Mouse (Mus musculus): ENCODE measurements around the gene Mgarp. TPM values are rescaled to one million over a fixed set of nuclear protein-coding genes. Genes with fewer than 3 reads are reported as not detected.

Gene Mgarp
- polyA plus RNA-seq, 1 experiment from 2014 or later: 6.7 TPM

DNA sequence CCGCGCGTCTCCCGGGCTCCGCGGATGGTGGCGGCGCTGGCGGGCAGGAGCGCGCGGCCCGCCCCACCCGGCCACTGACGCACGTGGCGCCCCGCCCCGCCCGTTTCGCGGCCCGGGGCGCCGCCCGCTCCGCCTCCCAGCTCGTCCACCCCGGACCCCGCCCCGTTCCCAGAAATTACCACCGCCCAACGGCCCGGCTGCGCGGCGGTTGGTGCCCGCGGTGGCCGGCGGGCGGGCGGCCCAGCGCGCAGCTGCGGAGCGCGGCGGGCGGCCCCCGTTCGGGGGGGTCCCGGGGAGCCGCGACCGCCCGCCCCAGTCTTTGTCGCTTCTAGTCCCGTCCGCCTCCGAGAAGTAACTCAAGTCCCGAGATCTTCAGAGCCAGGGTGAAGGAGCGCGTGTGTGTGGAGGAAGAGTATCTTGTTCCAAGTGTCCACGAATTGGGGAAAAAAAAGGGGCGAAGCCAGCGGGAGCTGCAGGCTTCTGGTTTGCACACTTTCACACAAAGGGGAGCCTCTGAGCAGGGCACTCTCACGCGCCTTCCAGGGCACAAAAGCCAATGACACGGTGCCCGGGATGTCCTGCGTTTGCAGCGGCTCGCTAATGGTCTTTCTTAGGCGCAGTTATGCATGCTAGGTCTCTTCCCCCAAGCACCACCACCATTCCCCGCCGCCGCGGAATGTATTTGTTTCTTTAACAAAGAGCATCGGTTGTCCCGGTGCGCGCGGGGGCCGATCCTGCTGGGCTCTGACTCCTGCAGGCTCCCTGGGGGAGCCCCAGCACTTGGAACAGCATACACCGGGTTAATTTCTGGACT, 55.1 kb downstream of the Mgarp start:
- Histone ChIP-seq H3K9ac (ENCODE audit: low read length) (peak overlapping the region; percentile 98), H3K27ac (ENCODE audit: low read depth, low read length) (peak overlapping the region; percentile 100), H3K4me2 (ENCODE audit: low read depth) (peak overlapping the region; percentile 86), H3K4me1 (ENCODE audit: control insufficient read depth, insufficient read depth, low read length) (0 out of 2 replicates have a peak, but pooled peaks cover 4% of the 10 kb centered on the region), H3K9me3 (ENCODE audit: control insufficient read depth, low read length) (no peaks in the 10 kb centered on the region), H3K27me3 (ENCODE audit: control insufficient read depth, insufficient read depth, low read length) (no peaks in the 10 kb centered on the region), H3K36me3 (ENCODE audit: control insufficient read depth, insufficient read depth, low read length) (no peaks in the 10 kb centered on the region), H3K4me3 (ENCODE audit: low read depth, low read length) (peak overlapping the region; percentile 82)
- DNase-seq (ENCODE audit: low spot score) (peak; percentile 91), ATAC-seq (ENCODE audit: insufficient read depth, low FRiP score, low TSS enrichment) (peak; percentile 77)
- WGBS: 0% methylated on average over 50 of the region's 86 CpGs

DNA sequence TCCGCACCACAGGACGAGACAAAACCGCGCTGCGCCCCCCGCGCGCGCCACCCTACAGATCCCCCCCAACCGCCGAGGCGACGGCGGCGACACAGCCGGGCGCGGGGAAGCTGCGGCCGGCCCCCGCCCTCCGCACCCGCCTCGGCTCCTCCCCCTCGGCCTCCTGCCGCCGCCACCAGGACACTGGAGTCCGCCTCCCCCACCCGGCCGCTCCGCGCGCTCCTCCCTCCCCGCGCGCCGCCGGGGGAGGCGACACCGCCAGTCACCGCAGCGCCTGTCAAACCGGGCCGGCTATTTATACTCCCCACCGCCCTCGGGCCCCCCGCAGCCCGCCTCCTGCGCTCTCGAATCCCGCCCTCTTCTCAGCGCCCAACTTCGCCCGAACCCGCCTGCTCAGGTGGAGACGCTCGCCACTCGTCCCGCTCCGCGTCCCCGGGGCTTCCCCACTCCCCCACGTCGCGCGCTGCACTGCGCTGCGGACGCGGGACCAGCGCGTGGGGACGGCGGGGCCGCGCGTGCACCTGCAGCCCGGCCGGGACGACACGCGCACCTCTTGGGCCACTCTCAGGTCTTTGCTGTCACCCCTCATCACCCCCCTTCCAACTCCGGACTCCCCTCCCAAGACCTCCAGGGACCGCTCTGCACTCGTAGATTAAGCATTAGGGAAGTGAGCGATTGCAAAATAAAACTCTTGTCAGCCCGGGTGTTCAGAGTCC, 55.8 kb downstream of the Mgarp start, which contains the start of gene Elf2:
Gene Elf2, minus strand, starts transcription at position 112 of the 716 bp plus-strand sequence.
- peak within 1 kb of the TSS; percentile 82 for H3K4me3 ChIP-seq (ENCODE audit: low read depth, low read length)
- peak within 1 kb of the TSS; percentile 100 for H3K27ac ChIP-seq (ENCODE audit: low read depth, low read length)
- DNase-seq (ENCODE audit: low spot score): peak; percentile 91
- no peaks in the 10 kb centered on the region for H3K9me3 ChIP-seq (ENCODE audit: control insufficient read depth, low read length)
- H3K4me1 ChIP-seq (ENCODE audit: control insufficient read depth, insufficient read depth, low read length): 0 out of 2 replicates have a peak, but pooled peaks cover 4% of the 10 kb centered on the region
- peak within 1 kb of the TSS; percentile 98 for H3K9ac ChIP-seq (ENCODE audit: low read length)
- no peaks in the 10 kb centered on the region for H3K27me3 ChIP-seq (ENCODE audit: control insufficient read depth, insufficient read depth, low read length)
- H3K4me2 ChIP-seq (ENCODE audit: low read depth): peak within 1 kb of the TSS; percentile 86
- WGBS: under 1% methylated on average over 65 of the region's 87 CpGs
- no peaks in the 10 kb centered on the region for H3K36me3 ChIP-seq (ENCODE audit: control insufficient read depth, insufficient read depth, low read length)
- peak; percentile 76 for ATAC-seq (ENCODE audit: insufficient read depth, low FRiP score, low TSS enrichment)

DNA sequence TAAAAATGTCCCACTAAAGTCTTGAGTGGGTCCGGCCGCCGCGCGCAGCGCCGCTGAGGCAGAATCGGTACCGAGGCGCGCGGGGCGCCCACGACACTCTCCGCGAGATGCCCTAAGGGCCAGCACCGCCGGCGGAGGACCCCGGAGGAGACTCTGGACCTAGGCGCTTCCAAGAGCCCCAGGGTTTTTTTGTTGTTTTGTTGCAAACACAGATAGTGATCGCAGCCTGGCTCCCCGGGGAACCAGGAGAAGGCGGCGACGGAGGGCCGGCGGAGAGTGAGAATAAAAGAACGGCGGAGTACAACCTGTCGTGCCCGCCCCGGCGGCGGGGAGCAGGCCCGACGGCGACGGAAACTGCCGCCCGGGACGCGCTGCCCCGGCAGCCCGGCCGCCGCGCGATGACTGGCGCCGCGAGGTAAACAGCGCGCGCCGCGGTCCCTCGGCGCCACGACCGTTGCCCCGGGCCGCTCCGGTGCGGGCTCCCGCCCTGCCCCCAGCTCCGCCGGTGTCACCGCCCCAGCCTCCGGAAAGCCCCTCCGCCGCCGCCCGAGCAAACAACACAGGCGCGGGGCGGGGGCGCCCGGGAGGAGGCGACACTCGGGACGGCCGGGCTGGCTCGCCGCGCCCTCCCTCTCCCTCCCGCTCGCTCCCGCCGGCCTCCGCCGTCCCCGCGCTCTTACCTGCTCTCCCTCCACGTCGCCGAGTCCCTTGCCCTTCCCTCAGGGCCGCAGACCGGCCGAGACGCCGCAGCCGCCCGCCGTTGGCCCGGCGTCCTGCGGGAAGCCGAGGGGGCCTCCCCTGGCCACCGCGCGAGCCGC, 56.6 kb downstream of the Mgarp start:
- H3K4me3 ChIP-seq (ENCODE audit: low read depth, low read length): peak overlapping the region; percentile 82
- 0 out of 2 replicates have a peak, but pooled peaks cover 4% of the 10 kb centered on the region for H3K4me1 ChIP-seq (ENCODE audit: control insufficient read depth, insufficient read depth, low read length)
- peak overlapping the region; percentile 86 for H3K4me2 ChIP-seq (ENCODE audit: low read depth)
- DNase-seq (ENCODE audit: low spot score) (peak; percentile 51), ATAC-seq (ENCODE audit: insufficient read depth, low FRiP score, low TSS enrichment) (peak; percentile 32)
- peak overlapping the region; percentile 100 for H3K27ac ChIP-seq (ENCODE audit: low read depth, low read length)
- no peaks in the 10 kb centered on the region for H3K36me3 ChIP-seq (ENCODE audit: control insufficient read depth, insufficient read depth, low read length)
- no peaks in the 10 kb centered on the region for H3K9me3 ChIP-seq (ENCODE audit: control insufficient read depth, low read length)
- H3K27me3 ChIP-seq (ENCODE audit: control insufficient read depth, insufficient read depth, low read length): no peaks in the 10 kb centered on the region
- H3K9ac ChIP-seq (ENCODE audit: low read length): peak overlapping the region; percentile 98
- under 1% methylated on average over 52 of the region's 113 CpGs for WGBS

GRCm38 (mm10) chr3:51339378-51339733, 57.2 kb downstream of the Mgarp start:
- ATAC-seq (ENCODE audit: insufficient read depth, low FRiP score, low TSS enrichment): no peak
- no peak for DNase-seq (ENCODE audit: low spot score)
- Histone ChIP-seq H3K4me2 (ENCODE audit: low read depth) (peak overlapping the region; percentile 86), H3K36me3 (ENCODE audit: control insufficient read depth, insufficient read depth, low read length) (no peaks in the 10 kb centered on the region), H3K27ac (ENCODE audit: low read depth, low read length) (peak overlapping the region; percentile 100), H3K4me1 (ENCODE audit: control insufficient read depth, insufficient read depth, low read length) (0 out of 2 replicates have a peak, but pooled peaks cover 4% of the 10 kb centered on the region), H3K4me3 (ENCODE audit: low read depth, low read length) (peak overlapping the region; percentile 82), H3K9me3 (ENCODE audit: control insufficient read depth, low read length) (no peaks in the 10 kb centered on the region), H3K9ac (ENCODE audit: low read length) (peak overlapping the region; percentile 98), H3K27me3 (ENCODE audit: control insufficient read depth, insufficient read depth, low read length) (no peaks in the 10 kb centered on the region)
- WGBS: 3% methylated on average over 9 of the region's 9 CpGs

Other genes with a start within 250 kb of the Mgarp start
- 15.1 TPM in 2 replicates for gene Noct, start 172.3 kb downstream of the Mgarp start, polyA plus RNA-seq (2014; fragmentation: Nextera tagmentation; extraction: Ambion mirVana)
- gene Elf2, start 56.1 kb downstream of the Mgarp start, polyA plus RNA-seq (2014; fragmentation: Nextera tagmentation; extraction: Ambion mirVana): 38.4 and 47.3 TPM in 2 replicates
- gene Ndufc1, start 12.2 kb upstream of the Mgarp start, polyA plus RNA-seq (2014; fragmentation: Nextera tagmentation; extraction: Ambion mirVana): 654 and 724 TPM in 2 replicates
- 46.8 and 51.7 TPM in 2 replicates for gene Naa15, start 18.4 kb upstream of the Mgarp start, polyA plus RNA-seq (2014; fragmentation: Nextera tagmentation; extraction: Ambion mirVana)
- gene Rab33b, start 87.2 kb upstream of the Mgarp start, polyA plus RNA-seq (2014; fragmentation: Nextera tagmentation; extraction: Ambion mirVana): 13.4 and 14.7 TPM in 2 replicates
- 4.2 and 4.8 TPM in 2 replicates for gene Setd7, start 164.1 kb upstream of the Mgarp start, polyA plus RNA-seq (2014; fragmentation: Nextera tagmentation; extraction: Ambion mirVana)

Measured in neural tube, embryonic 11.5 days (tissue).